Mouse (Mus musculus): ENCODE results near the gene Osbpl6. TPM values are rescaled to one million over a fixed set of nuclear protein-coding genes. Genes with fewer than 3 reads are reported as not detected.
"Not testable (repeated sequence)": the region's sequence is repeated elsewhere in the genome, so short reads cannot be mapped to it uniquely, and the experiment has no call there.

Osbpl6 gene
- polyA plus RNA-seq, 1 experiment from 2014 or later: 35.9 TPM

- not testable (repeated sequence) for H3K4me3 ChIP-seq (replicated peaks); H3K4me1 ChIP-seq; H3K27me3 ChIP-seq (replicated peaks); H3K9ac ChIP-seq (replicated peaks); ATAC-seq (ENCODE audit: low FRiP score); H3K4me2 ChIP-seq; H3K27ac ChIP-seq (replicated peaks); H3K9me3 ChIP-seq (replicated peaks)
- WGBS: 98% methylated on average over 2 of the region's 2 CpGs
- peaks cover 34% of the 10 kb centered on the region for H3K36me3 ChIP-seq
These were observed 216.0 kb downstream of the Osbpl6 start for GRCm38 (mm10) chr2:76622316-76622715.

GRCm38 (mm10) chr2:76630293-76630692 lies 224.0 kb downstream of the Osbpl6 start:
- no peak overlapping the region for H3K4me3 ChIP-seq (replicated peaks)
- no peaks in the 10 kb centered on the region for H3K27me3 ChIP-seq (replicated peaks)
- H3K9ac ChIP-seq (replicated peaks): no peak overlapping the region
- WGBS: 94% methylated on average over 12 of the region's 12 CpGs
- no peak overlapping the region for H3K4me2 ChIP-seq
- ATAC-seq (ENCODE audit: low FRiP score): no peak
- no peaks in the 10 kb centered on the region; the same call in 1 of the 2 replicates for H3K9me3 ChIP-seq (replicated peaks)
- no peak overlapping the region for H3K27ac ChIP-seq (replicated peaks)
- no peaks in the 10 kb centered on the region for H3K4me1 ChIP-seq
- H3K36me3 ChIP-seq: peaks cover 85% of the 10 kb centered on the region

DNA sequence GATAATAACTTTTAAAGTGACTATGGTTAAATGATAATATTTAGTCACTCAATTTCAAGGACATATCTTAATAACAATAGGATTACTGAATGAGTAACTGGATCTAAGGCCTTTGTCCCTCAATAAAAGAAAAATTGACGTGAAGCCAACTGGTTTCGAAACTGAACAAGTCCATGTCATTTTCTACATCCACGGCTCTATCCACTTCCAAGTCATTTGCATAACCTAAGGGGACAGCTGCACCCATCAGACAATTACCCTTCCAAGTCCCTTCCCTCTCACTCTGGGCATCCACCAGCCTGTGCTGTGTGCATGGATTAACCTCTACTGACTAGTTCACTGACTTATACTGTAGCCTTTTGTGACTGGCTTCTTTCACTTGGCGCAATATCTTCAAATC lies 225.3 kb downstream of the Osbpl6 start:
- Histone ChIP-seq H3K36me3 (peaks cover 86% of the 10 kb centered on the region), H3K4me3 (replicated peaks) (no peak overlapping the region), H3K27me3 (replicated peaks) (no peaks in the 10 kb centered on the region), H3K4me2 (no peak overlapping the region), H3K27ac (replicated peaks) (no peak overlapping the region), H3K4me1 (no peaks in the 10 kb centered on the region), H3K9ac (replicated peaks) (no peak overlapping the region), H3K9me3 (replicated peaks) (no peaks in the 10 kb centered on the region; the same call in 1 of the 2 replicates)
- no peak for ATAC-seq (ENCODE audit: low FRiP score)
- WGBS: 85% methylated on average over 4 of the region's 4 CpGs

DNA sequence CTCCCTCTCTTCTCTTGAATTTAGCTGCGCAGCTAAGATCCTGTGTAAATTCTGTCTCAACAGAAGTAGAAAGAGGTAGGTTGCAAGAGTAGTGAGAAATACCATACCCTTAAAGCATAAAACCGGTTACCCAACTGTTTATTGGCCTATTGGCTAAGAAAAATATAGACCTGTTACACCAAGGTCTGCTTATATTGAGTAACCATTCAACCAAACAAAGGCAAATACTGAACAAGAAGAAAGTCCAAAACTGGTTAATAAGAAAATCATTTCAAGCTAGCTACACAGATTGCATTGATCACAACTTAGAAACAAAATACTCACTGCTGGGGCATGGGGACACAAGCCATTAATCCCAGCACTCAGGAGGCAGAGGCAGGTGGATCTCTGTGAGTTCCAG lies 233.3 kb downstream of the Osbpl6 start:
- no peaks in the 10 kb centered on the region for H3K4me1 ChIP-seq
- no peak overlapping the region for H3K4me3 ChIP-seq (replicated peaks)
- no peak for ATAC-seq (ENCODE audit: low FRiP score)
- no peaks in the 10 kb centered on the region for H3K27me3 ChIP-seq (replicated peaks)
- H3K36me3 ChIP-seq: peaks cover 60% of the 10 kb centered on the region
- no peak overlapping the region for H3K27ac ChIP-seq (replicated peaks)
- no peaks in the 10 kb centered on the region for H3K9me3 ChIP-seq (replicated peaks)
- H3K4me2 ChIP-seq: no peak overlapping the region
- 92% methylated on average over 2 of the region's 2 CpGs for WGBS
- no peak overlapping the region for H3K9ac ChIP-seq (replicated peaks)

GRCm38 (mm10) chr2:76643801-76644200 lies 237.5 kb downstream of the Osbpl6 start:
- Histone ChIP-seq H3K27ac (replicated peaks) (no peak overlapping the region), H3K4me3 (replicated peaks) (no peak overlapping the region), H3K36me3 (peaks cover 28% of the 10 kb centered on the region)

DNA sequence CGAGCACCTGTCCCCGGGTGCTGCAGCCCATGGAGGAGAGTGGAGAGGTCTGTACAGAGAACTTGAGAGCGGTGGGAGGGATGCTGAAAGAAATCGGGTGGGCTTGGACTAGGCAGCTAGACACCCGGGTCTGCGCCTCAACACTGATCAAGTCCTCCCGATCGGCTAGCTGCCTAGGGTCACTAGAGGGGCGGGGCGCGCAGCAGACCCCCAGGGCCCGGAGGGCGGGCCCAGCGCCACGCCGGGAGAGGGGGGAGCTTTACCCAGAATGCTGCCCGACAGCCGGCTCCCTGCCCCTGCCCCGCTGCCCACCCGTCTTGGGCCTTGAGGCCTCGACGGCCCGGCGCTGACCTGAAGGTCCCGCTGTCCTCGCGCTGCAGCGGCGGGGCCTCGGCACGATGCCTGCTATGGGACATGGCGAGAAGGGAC lies 241.1 kb downstream of the Osbpl6 start:
- under 1% methylated on average over 27 of the region's 32 CpGs for WGBS
- H3K9ac ChIP-seq (replicated peaks): peak overlapping the region; percentile 85
- peak overlapping the region; percentile 96 for H3K27ac ChIP-seq (replicated peaks)
- no peaks in the 10 kb centered on the region for H3K9me3 ChIP-seq (replicated peaks)
- peak overlapping the region; percentile 86 for H3K4me3 ChIP-seq (replicated peaks)
- ATAC-seq (ENCODE audit: low FRiP score): peak; percentile 65
- peaks cover 6% of the 10 kb centered on the region for H3K36me3 ChIP-seq
- peaks cover 25% of the 10 kb centered on the region for H3K4me1 ChIP-seq
- no peaks in the 10 kb centered on the region for H3K27me3 ChIP-seq (replicated peaks)
- H3K4me2 ChIP-seq: peak overlapping the region; percentile 75

More at GRCm38 (mm10) chr2:76643801-76644200, 237.5 kb downstream of the Osbpl6 start:
- no peak overlapping the region for H3K4me2 ChIP-seq
- H3K27me3 ChIP-seq (replicated peaks): no peaks in the 10 kb centered on the region
- H3K9ac ChIP-seq (replicated peaks): no peak overlapping the region
- H3K9me3 ChIP-seq (replicated peaks): no peaks in the 10 kb centered on the region
- no peak for ATAC-seq (ENCODE audit: low FRiP score)
- peaks cover 23% of the 10 kb centered on the region for H3K4me1 ChIP-seq

- peak within 1 kb of the TSS; percentile 86 for H3K4me3 ChIP-seq (replicated peaks)
- no peaks in the 10 kb centered on the region for H3K9me3 ChIP-seq (replicated peaks)
- H3K36me3 ChIP-seq: peaks cover 2% of the 10 kb centered on the region; the same call in 1 of the 2 replicates
- peaks cover 25% of the 10 kb centered on the region for H3K4me1 ChIP-seq
- H3K27ac ChIP-seq (replicated peaks): peak within 1 kb of the TSS; percentile 96
- H3K27me3 ChIP-seq (replicated peaks): no peaks in the 10 kb centered on the region
- peak within 1 kb of the TSS; percentile 85 for H3K9ac ChIP-seq (replicated peaks)
- peak; percentile 98 for ATAC-seq (ENCODE audit: low FRiP score)
- WGBS: under 1% methylated on average over 40 of the region's 42 CpGs
- peak within 1 kb of the TSS; percentile 75 for H3K4me2 ChIP-seq
These were observed 241.7 kb downstream of the Osbpl6 start, which contains the start of the genes Prkra and Pjvk for GRCm38 (mm10) chr2:76647883-76648570. Gene Prkra, minus strand, starts transcription at chr2:76648015. Gene Pjvk, plus strand, starts transcription at chr2:76648476.

- H3K27ac ChIP-seq (replicated peaks): peak overlapping the region; percentile 96
- H3K27me3 ChIP-seq (replicated peaks): no peaks in the 10 kb centered on the region
- peak overlapping the region; percentile 86 for H3K4me3 ChIP-seq (replicated peaks)
- WGBS: 31% methylated on average over 13 of the region's 13 CpGs
- no peaks in the 10 kb centered on the region for H3K36me3 ChIP-seq
- peak overlapping the region; percentile 51 for H3K9ac ChIP-seq (replicated peaks)
- H3K4me2 ChIP-seq: peak overlapping the region; percentile 75
- peak; percentile 40 for ATAC-seq (ENCODE audit: low FRiP score)
- no peaks in the 10 kb centered on the region for H3K9me3 ChIP-seq (replicated peaks)
- peaks cover 25% of the 10 kb centered on the region for H3K4me1 ChIP-seq
These were observed 242.4 kb downstream of the Osbpl6 start for GRCm38 (mm10) chr2:76648666-76649141.

Small RNA genes lying within 50 kb of the gene (microRNA-seq; reads per million reads assigned to microRNA genes)
- not detected for gene Gm23164

Other genes starting within 250 kb of the Osbpl6 start
- 2.9 and 3.1 TPM in 2 replicates for gene Pde11a, start 67.7 kb upstream of the Osbpl6 start, polyA plus RNA-seq (2015; fragmentation: Nextera tagmentation; extraction: Ambion mirVana)
- gene Cyct, start 46.1 kb upstream of the Osbpl6 start, polyA plus RNA-seq (2015; fragmentation: Nextera tagmentation; extraction: Ambion mirVana): 0.33 TPM in 1 of 2 replicates, not detected in the other
- gene Rbm45, start 36.5 kb upstream of the Osbpl6 start, polyA plus RNA-seq (2015; fragmentation: Nextera tagmentation; extraction: Ambion mirVana): 15.2 and 17.6 TPM in 2 replicates
- 87.7 and 98.9 TPM in 2 replicates for gene Prkra, start 241.5 kb downstream of the Osbpl6 start, polyA plus RNA-seq (2015; fragmentation: Nextera tagmentation; extraction: Ambion mirVana)
- 0.45 and 0.65 TPM in 2 replicates for gene Pjvk, start 242.0 kb downstream of the Osbpl6 start, polyA plus RNA-seq (2015; fragmentation: Nextera tagmentation; extraction: Ambion mirVana)

All from neural tube, embryonic 15.5 days (tissue).